8 mouse cellular contexts compared by ENCODE assay signal in genomic region chr2:156982864-156983263, GRCm38 (mm10). TPM values are rescaled to one million over a fixed set of nuclear protein-coding genes. Genes with fewer than 3 reads are reported as not detected.
DNase-seq lines count a peak whose midpoint lies in the region; ATAC-seq and TF ChIP-seq lines count a peak whose summit lies in the region.

No protein-coding gene starts in this region.

- H3K9me3 ChIP-seq in heart, embryonic 11.5 days (replicated peaks; ENCODE audit: control insufficient read depth, low read length) = no peaks in the 10 kb centered on the region
- H3K9me3 ChIP-seq in midbrain, embryonic 14.5 days (ENCODE audit: control insufficient read depth, low read length) = no peaks in the 10 kb centered on the region

- no peaks in the 10 kb centered on the region for H3K27me3 ChIP-seq in heart, embryonic 11.5 days (ENCODE audit: control insufficient read depth, insufficient read depth, low read length)
- H3K27me3 ChIP-seq in midbrain, embryonic 14.5 days (ENCODE audit: control insufficient read depth, insufficient read depth, low read length) = no peaks in the 10 kb centered on the region
- no peaks in the 10 kb centered on the region for H3K27me3 ChIP-seq in thymus, adult 2 months (ENCODE audit: control insufficient read depth, insufficient read depth, low read length)

- H3K4me2 ChIP-seq in heart, embryonic 11.5 days = no peak overlapping the region
- no peak overlapping the region for H3K4me2 ChIP-seq in midbrain, embryonic 14.5 days (ENCODE audit: low read length)

- H3K9ac ChIP-seq in heart, embryonic 11.5 days (ENCODE audit: low read depth, low read length) = no peak overlapping the region
- H3K9ac ChIP-seq in midbrain, embryonic 14.5 days (replicated peaks; ENCODE audit: low read length) = no peak overlapping the region

- DNase-seq in layer of hippocampus, adult 9-11 months = peak; percentile 55
- no peak for DNase-seq in layer of hippocampus, adult 9-10 months (ENCODE audit: low spot score)
- DNase-seq in midbrain, embryonic 14.5 days = no peak
- no peak for DNase-seq in adrenal gland, postnatal 25 days
- no peak for DNase-seq in thymus, adult 2 months

- H3K4me1 ChIP-seq in brown adipose tissue, adult 24 weeks (ENCODE audit: control insufficient read depth, insufficient read depth, insufficient read length, low read length) = peaks cover 6% of the 10 kb centered on the region; the same call in 1 of the 2 replicates
- peaks cover 11% of the 10 kb centered on the region; the same call in 1 of the 2 replicates for H3K4me1 ChIP-seq in heart, embryonic 11.5 days (ENCODE audit: control insufficient read depth, insufficient read depth, low read length)
- no peaks in the 10 kb centered on the region for H3K4me1 ChIP-seq in midbrain, embryonic 14.5 days (ENCODE audit: control insufficient read depth, insufficient read depth, low read length)
- peaks cover 2% of the 10 kb centered on the region; the same call in 1 of the 2 replicates for H3K4me1 ChIP-seq in thymus, adult 2 months (replicated peaks; ENCODE audit: control insufficient read depth, insufficient read depth, low read length)

- no peak overlapping the region for H3K4me3 ChIP-seq in brown adipose tissue, adult 24 weeks (ENCODE audit: insufficient read depth, low read depth, low read length)
- H3K4me3 ChIP-seq in heart, embryonic 11.5 days (ENCODE audit: low read depth, low read length) = no peak overlapping the region
- no peak overlapping the region for H3K4me3 ChIP-seq in midbrain, embryonic 14.5 days (replicated peaks; ENCODE audit: low read depth, low read length)
- H3K4me3 ChIP-seq in thymus, adult 2 months (ENCODE audit: control insufficient read depth, insufficient read depth, low read length) = no peak overlapping the region

- no peak for TF ChIP-seq POLR2A in thymus, adult 2 months (IDR thresholded peaks at IDR 0.05; ENCODE audit: control insufficient read depth, extremely low read depth, insufficient read depth, low read length, poor library complexity)

- H3K36me3 ChIP-seq in heart, embryonic 11.5 days (ENCODE audit: control insufficient read depth, insufficient read depth, low read length) = no peaks in the 10 kb centered on the region
- no peaks in the 10 kb centered on the region for H3K36me3 ChIP-seq in midbrain, embryonic 14.5 days (ENCODE audit: control insufficient read depth, insufficient read depth, low read length)
- H3K36me3 ChIP-seq in thymus, adult 2 months (ENCODE audit: control insufficient read depth, insufficient read depth, low read length) = no peaks in the 10 kb centered on the region

- no peak for TF ChIP-seq CTCF in thymus, adult 2 months (IDR thresholded peaks at IDR 0.05; ENCODE audit: borderline replicate concordance, control insufficient read depth, extremely low read depth, insufficient read depth, low read length, poor library complexity)

- 38% methylated on average over 2 of the region's 2 CpGs for WGBS in heart, embryonic 11.5 days (ENCODE audit: insufficient replicate concordance)
- WGBS in midbrain, embryonic 14.5 days = 82% methylated on average over 2 of the region's 2 CpGs
- 90% methylated on average over 2 of the region's 2 CpGs for WGBS in thymus, adult 2 months

- H3K27ac ChIP-seq in brown adipose tissue, adult 24 weeks (replicated peaks; ENCODE audit: low read depth, low read length) = peak overlapping the region; percentile 58
- 0 out of 2 replicates have a peak overlapping the region, but pooled peaks have one; percentile 38 for H3K27ac ChIP-seq in heart, embryonic 11.5 days (ENCODE audit: low read depth, low read length)
- no peak overlapping the region for H3K27ac ChIP-seq in midbrain, embryonic 14.5 days (replicated peaks; ENCODE audit: low read depth, low read length)
- H3K27ac ChIP-seq in thymus, adult 2 months (ENCODE audit: control insufficient read depth, insufficient read depth, low read length) = no peak overlapping the region

- no peak for ATAC-seq in heart, embryonic 11.5 days (replicated peaks; ENCODE audit: insufficient number of reproducible peaks, low FRiP score, low TSS enrichment)
- ATAC-seq in megakaryocyte-erythroid progenitor cell, adult 5-6 weeks (replicated peaks; ENCODE audit: low FRiP score, low TSS enrichment, poor library complexity, severe bottlenecking) = peak; percentile 98
- no peak for ATAC-seq in midbrain, embryonic 14.5 days (ENCODE audit: low FRiP score, low TSS enrichment)

RNA-seq across cellular contexts. Expression of gene Ndrg3, which starts 9.0 kb away (rescaled TPM):
- polyA plus RNA-seq in brown adipose tissue, adult 24 weeks (2012; ENCODE audit: insufficient read depth, insufficient read length, missing spikeins) = 97.6 and 181 TPM in 2 replicates
- polyA plus RNA-seq in heart, embryonic 11.5 days (2014; fragmentation: Nextera tagmentation; extraction: Ambion mirVana) = 34.4 and 38.1 TPM in 2 replicates
- 29.3 and 32.0 TPM in 2 replicates for total RNA-seq in megakaryocyte-erythroid progenitor cell, adult 5-6 weeks (2014; fragmentation: Nextera tagmentation)
- 26.6 and 35.7 TPM in 2 replicates for total RNA-seq in megakaryocyte-erythroid progenitor cell, adult 5-6 weeks (2017)
- polyA plus RNA-seq in midbrain, embryonic 14.5 days (2014; fragmentation: Nextera tagmentation; extraction: Ambion mirVana) = 99.3 and 105 TPM in 2 replicates
- total RNA-seq in adrenal gland, postnatal 25 days (2021) = 49.6 and 55.3 TPM in 2 replicates
- 171 and 197 TPM in 2 replicates for polyA plus RNA-seq in thymus, adult 2 months (2012; rRNA removed)

RNA-seq across cellular contexts. Expression of gene Dsn1, which starts 24.1 kb away (rescaled TPM):
- polyA plus RNA-seq in brown adipose tissue, adult 24 weeks (2012; ENCODE audit: insufficient read depth, insufficient read length, missing spikeins) = 1.3 TPM in 1 of 2 replicates, not detected in the other
- 38.4 and 48.4 TPM in 2 replicates for polyA plus RNA-seq in heart, embryonic 11.5 days (2014; fragmentation: Nextera tagmentation; extraction: Ambion mirVana)
- total RNA-seq in megakaryocyte-erythroid progenitor cell, adult 5-6 weeks (2014; fragmentation: Nextera tagmentation) = 31.8 and 35.1 TPM in 2 replicates
- 34.1 and 93.4 TPM in 2 replicates for total RNA-seq in megakaryocyte-erythroid progenitor cell, adult 5-6 weeks (2017)
- 7.6 and 13.7 TPM in 2 replicates for polyA plus RNA-seq in midbrain, embryonic 14.5 days (2014; fragmentation: Nextera tagmentation; extraction: Ambion mirVana)
- total RNA-seq in adrenal gland, postnatal 25 days (2021) = 5.9 and 7.8 TPM in 2 replicates
- 11.9 and 12.3 TPM in 2 replicates for polyA plus RNA-seq in thymus, adult 2 months (2012; rRNA removed)

Comparison
In these comparisons a context has a peak if more than half of its experiments do, and no peak if none do; other contexts are left out.
1. H3K27ac ChIP-seq: peak in brown adipose tissue, adult 24 weeks (single experiment) and heart, embryonic 11.5 days (single experiment); none in midbrain, embryonic 14.5 days (single experiment) and thymus, adult 2 months (single experiment).